Mouse (Mus musculus): ENCODE data around the gene Clybl.

DNA sequence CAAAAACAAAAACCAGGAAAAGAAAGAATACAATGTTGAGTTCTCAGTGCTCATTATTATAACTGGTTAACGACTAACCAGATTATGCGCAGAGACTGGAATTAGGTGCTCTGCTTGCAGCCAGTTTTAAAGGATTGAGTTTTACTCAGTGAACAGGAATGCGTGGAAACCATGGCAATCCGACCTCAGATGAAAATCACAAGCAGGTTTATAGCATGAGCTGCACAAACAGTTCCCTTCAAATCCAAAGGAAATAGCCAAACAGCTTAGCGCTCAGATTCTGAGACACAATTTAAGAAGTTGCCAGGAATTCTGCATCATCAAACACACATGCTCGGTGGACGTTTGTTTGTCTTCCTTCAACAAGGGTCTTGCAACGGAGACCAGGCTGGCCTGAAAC lies 187.0 kb downstream of the Clybl start:
- TF ChIP-seq SIN3A (IDR thresholded peaks at IDR 0.05; ENCODE audit: low read length) (no peak), E2F4 (IDR thresholded peaks at IDR 0.05; ENCODE audit: borderline replicate concordance, low read depth, low read length) (no peak), USF2 (IDR thresholded peaks at IDR 0.05; ENCODE audit: borderline replicate concordance in 1 of 2, insufficient read depth in 1 of 2, low read depth in 1 of 2, low read length in 2 of 2) (no peak), CTCF (IDR thresholded peaks at IDR 0.05 in 2 of 3, conservative IDR thresholded peaks at IDR 0.05 in 1 of 3; ENCODE audit: control insufficient read depth in 1 of 3, insufficient read depth in 1 of 3, low read depth in 2 of 3, low read length in 3 of 3, poor library complexity in 1 of 3, severe bottlenecking in 1 of 3) (no peak), TCF12 (IDR thresholded peaks at IDR 0.05; ENCODE audit: low read depth, low read length) (no peak), POLR2A (IDR thresholded peaks at IDR 0.05; ENCODE audit: control insufficient read depth in 1 of 2, insufficient read depth in 1 of 2, low read depth in 1 of 2, low read length in 2 of 2, poor library complexity in 1 of 2) (no peak), MAFK (IDR thresholded peaks at IDR 0.05; ENCODE audit: borderline replicate concordance, low read depth, low read length) (no peak), USF1 (IDR thresholded peaks at IDR 0.05; ENCODE audit: low read depth, low read length) (no peak)
